Mouse (Mus musculus): ENCODE measurements around the gene Olfr1330. TPM values are rescaled to one million over a fixed set of nuclear protein-coding genes. Genes with fewer than 3 reads are reported as not detected.

The Olfr1330 gene
- total and polyA plus RNA-seq, 2 experiments from 2014 or later: not detected

DNA sequence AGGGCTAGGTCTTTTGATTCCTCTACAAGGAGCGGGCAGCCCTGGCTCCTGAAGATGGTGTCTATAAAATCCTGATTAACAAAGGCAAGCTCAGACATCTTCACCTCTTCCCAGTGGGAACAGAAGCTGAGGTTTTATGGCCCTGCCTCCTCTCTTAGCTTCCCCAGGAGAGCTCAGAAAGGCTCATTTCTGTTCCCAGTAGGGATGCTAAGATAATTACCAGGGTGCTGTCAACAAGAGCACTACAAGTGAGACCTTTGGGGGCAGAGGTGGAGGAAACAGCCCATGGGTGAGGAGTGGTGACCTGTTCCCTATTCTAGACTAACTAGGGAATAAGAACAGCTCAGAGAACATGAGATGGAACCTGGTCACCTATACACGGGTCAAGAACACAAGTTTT lies 50.1 kb downstream of the Olfr1330 start, which contains the start of gene Olfr1328:
Gene Olfr1328, minus strand, starts transcription at position 101 of the 400 bp plus-strand sequence.
- Histone ChIP-seq H3K9me3 (ENCODE audit: low read length) (no peaks in the 10 kb centered on the region), H3K27ac (ENCODE audit: low read depth, low read length) (no peak within 1 kb of the TSS), H3K4me2 (ENCODE audit: low read depth) (no peak within 1 kb of the TSS), H3K9ac (no peak within 1 kb of the TSS), H3K36me3 (ENCODE audit: insufficient read depth) (no peaks in the 10 kb centered on the region), H3K27me3 (ENCODE audit: insufficient read depth, low read length) (no peaks in the 10 kb centered on the region), H3K4me1 (ENCODE audit: insufficient read depth) (no peaks in the 10 kb centered on the region), H3K4me3 (ENCODE audit: low read depth, low read length) (no peak within 1 kb of the TSS)
- ATAC-seq (no peak), DNase-seq (no peak)
- no peak for TF ChIP-seq CTCF (IDR thresholded peaks at IDR 0.05; ENCODE audit: low read depth)
- WGBS: 77% methylated on average over 2 of the region's 2 CpGs

Other genes with a start within 250 kb of the Olfr1330 start
- not detected in 2 replicates for gene Olfr62, start 229.6 kb upstream of the Olfr1330 start, total RNA-seq (2014; rRNA removed)
- gene Olfr62, start 229.6 kb upstream of the Olfr1330 start, polyA plus RNA-seq (2015; fragmentation: Nextera tagmentation; extraction: Ambion mirVana): not detected in 2 replicates
- gene Olfr1342, start 195.8 kb upstream of the Olfr1330 start, total RNA-seq (2014; rRNA removed): not detected in 2 replicates
- gene Olfr1342, start 195.8 kb upstream of the Olfr1330 start, polyA plus RNA-seq (2015; fragmentation: Nextera tagmentation; extraction: Ambion mirVana): not detected in 2 replicates
- gene Olfr1341, start 185.1 kb upstream of the Olfr1330 start, total RNA-seq (2014; rRNA removed): not detected in 2 replicates
- not detected in 2 replicates for gene Olfr1341, start 185.1 kb upstream of the Olfr1330 start, polyA plus RNA-seq (2015; fragmentation: Nextera tagmentation; extraction: Ambion mirVana)
- not detected in 2 replicates for gene Olfr1340, start 168.5 kb upstream of the Olfr1330 start, total RNA-seq (2014; rRNA removed)
- 0.10 TPM in 1 of 2 replicates, not detected in the other for gene Olfr1340, start 168.5 kb upstream of the Olfr1330 start, polyA plus RNA-seq (2015; fragmentation: Nextera tagmentation; extraction: Ambion mirVana)
- not detected in 2 replicates for gene Olfr1339, start 156.4 kb upstream of the Olfr1330 start, total RNA-seq (2014; rRNA removed)
- not detected in 2 replicates for gene Olfr1339, start 156.4 kb upstream of the Olfr1330 start, polyA plus RNA-seq (2015; fragmentation: Nextera tagmentation; extraction: Ambion mirVana)
- not detected in 2 replicates for gene Olfr1338, start 129.9 kb upstream of the Olfr1330 start, total RNA-seq (2014; rRNA removed)
- gene Olfr1338, start 129.9 kb upstream of the Olfr1330 start, polyA plus RNA-seq (2015; fragmentation: Nextera tagmentation; extraction: Ambion mirVana): not detected in 2 replicates
- gene Olfr1337, start 106.0 kb upstream of the Olfr1330 start, total RNA-seq (2014; rRNA removed): not detected in 2 replicates
- not detected in 2 replicates for gene Olfr1337, start 106.0 kb upstream of the Olfr1330 start, polyA plus RNA-seq (2015; fragmentation: Nextera tagmentation; extraction: Ambion mirVana)
- gene Olfr1335, start 78.7 kb upstream of the Olfr1330 start, total RNA-seq (2014; rRNA removed): not detected in 2 replicates
- not detected in 2 replicates for gene Olfr1335, start 78.7 kb upstream of the Olfr1330 start, polyA plus RNA-seq (2015; fragmentation: Nextera tagmentation; extraction: Ambion mirVana)
- gene Olfr1333, start 52.3 kb upstream of the Olfr1330 start, total RNA-seq (2014; rRNA removed): not detected in 2 replicates
- not detected in 2 replicates for gene Olfr1333, start 52.3 kb upstream of the Olfr1330 start, polyA plus RNA-seq (2015; fragmentation: Nextera tagmentation; extraction: Ambion mirVana)
- not detected in 2 replicates for gene Olfr1331, start 23.9 kb upstream of the Olfr1330 start, total RNA-seq (2014; rRNA removed)
- not detected in 2 replicates for gene Olfr1331, start 23.9 kb upstream of the Olfr1330 start, polyA plus RNA-seq (2015; fragmentation: Nextera tagmentation; extraction: Ambion mirVana)
- not detected in 2 replicates for gene Olfr1329, start 28.9 kb downstream of the Olfr1330 start, total RNA-seq (2014; rRNA removed)
- gene Olfr1329, start 28.9 kb downstream of the Olfr1330 start, polyA plus RNA-seq (2015; fragmentation: Nextera tagmentation; extraction: Ambion mirVana): not detected in 2 replicates
- gene Olfr1328, start 50.0 kb downstream of the Olfr1330 start, total RNA-seq (2014; rRNA removed): not detected in 2 replicates
- not detected in 2 replicates for gene Olfr1328, start 50.0 kb downstream of the Olfr1330 start, polyA plus RNA-seq (2015; fragmentation: Nextera tagmentation; extraction: Ambion mirVana)
- gene Lao1, start 73.0 kb downstream of the Olfr1330 start, total RNA-seq (2014; rRNA removed): 0.15 TPM in 1 of 2 replicates, not detected in the other
- 0.15 and 0.21 TPM in 2 replicates for gene Lao1, start 73.0 kb downstream of the Olfr1330 start, polyA plus RNA-seq (2015; fragmentation: Nextera tagmentation; extraction: Ambion mirVana)
- gene Slc2a1, start 220.1 kb downstream of the Olfr1330 start, total RNA-seq (2014; rRNA removed): 53.6 and 64.8 TPM in 2 replicates
- gene Slc2a1, start 220.1 kb downstream of the Olfr1330 start, polyA plus RNA-seq (2015; fragmentation: Nextera tagmentation; extraction: Ambion mirVana): 41.4 and 43.1 TPM in 2 replicates

Data from forebrain, postnatal 0 days (tissue).